Mouse (Mus musculus): ENCODE measurements around the gene Rufy3.

GRCm38 (mm10) chr5:88685745-88686299 is 121.0 kb downstream of the Rufy3 start:
- TF ChIP-seq MAFK (IDR thresholded peaks at IDR 0.05; ENCODE audit: insufficient read depth, low read depth, low read length) (no peak), ZNF384 (IDR thresholded peaks at IDR 0.05; ENCODE audit: low read depth, low read length) (no peak), CHD2 (IDR thresholded peaks at IDR 0.05; ENCODE audit: low read depth, low read length) (no peak), HCFC1 (IDR thresholded peaks at IDR 0.05; ENCODE audit: borderline replicate concordance, insufficient read depth, low read length) (no peak)

All from ES-E14 (cell line).